Mouse (Mus musculus) kidney, postnatal 10 days (tissue): ENCODE results near the gene Tbcd.

Experiments
- DNase-seq: peaks from one replicate; pipeline ENCODE4 v3.0.0; 2021; ENCODE audit warnings: mixed read lengths

The Tbcd gene

GRCm38 (mm10) chr11:121543287-121543856 is 91.6 kb downstream of the Tbcd start:
- no peak for DNase-seq

- DNase-seq = peak; percentile 65
These were observed 92.2 kb downstream of the Tbcd start for GRCm38 (mm10) chr11:121543922-121544321.

GRCm38 (mm10) chr11:121544755-121545397 is 93.1 kb downstream of the Tbcd start:
- DNase-seq = no peak

- no peak for DNase-seq
These were observed 93.8 kb downstream of the Tbcd start for GRCm38 (mm10) chr11:121545398-121546034.

GRCm38 (mm10) chr11:121547234-121547633 is 95.5 kb downstream of the Tbcd start:
- DNase-seq = no peak

- no peak for DNase-seq
These were observed 96.2 kb downstream of the Tbcd start for GRCm38 (mm10) chr11:121547925-121548324.

GRCm38 (mm10) chr11:121548996-121549842 is 97.5 kb downstream of the Tbcd start:
- peak; percentile 46 for DNase-seq

- peak; percentile 33 for DNase-seq
These were observed 98.3 kb downstream of the Tbcd start for GRCm38 (mm10) chr11:121549843-121550647.

- DNase-seq = no peak
These were observed 99.6 kb downstream of the Tbcd start for GRCm38 (mm10) chr11:121551206-121551799.

GRCm38 (mm10) chr11:121552167-121552566 is 100.4 kb downstream of the Tbcd start:
- DNase-seq = peak; percentile 79

GRCm38 (mm10) chr11:121552846-121553457 is 101.2 kb downstream of the Tbcd start:
- peak; percentile 55 for DNase-seq

- DNase-seq = no peak
These were observed 101.7 kb downstream of the Tbcd start for GRCm38 (mm10) chr11:121553458-121553857.

GRCm38 (mm10) chr11:121556727-121557126 is 105.0 kb downstream of the Tbcd start:
- no peak for DNase-seq

- no peak for DNase-seq
These were observed 106.2 kb downstream of the Tbcd start for GRCm38 (mm10) chr11:121557946-121558345.

GRCm38 (mm10) chr11:121558522-121558921 is 106.8 kb downstream of the Tbcd start:
- DNase-seq = no peak

- no peak for DNase-seq
These were observed 108.0 kb downstream of the Tbcd start for GRCm38 (mm10) chr11:121559527-121560293.

GRCm38 (mm10) chr11:121560294-121560663 is 108.5 kb downstream of the Tbcd start:
- no peak for DNase-seq

GRCm38 (mm10) chr11:121563312-121563711 is 111.6 kb downstream of the Tbcd start:
- DNase-seq = no peak

- no peak for DNase-seq
These were observed 112.5 kb downstream of the Tbcd start for GRCm38 (mm10) chr11:121564265-121564664.

- DNase-seq = no peak
These were observed 130.1 kb downstream of the Tbcd start for GRCm38 (mm10) chr11:121581856-121582255.

GRCm38 (mm10) chr11:121597254-121597653 is 145.5 kb downstream of the Tbcd start:
- no peak for DNase-seq
